Mouse (Mus musculus) mouse embryonic stem cell (cell line): ENCODE data around the gene Ophn1.

Source experiments
- in situ Hi-C, 2 experiments: fragments of 300-500 bp; cut with MboI; formaldehyde crosslinking; loops; 1 replicate in 1 of 2; 3 replicates in 1 of 2; pipeline ENCODE4 v1.14.3; 2019 to 2020; ENCODE audit warnings: low sequenced_read_pairs in 2 of 2, low pct_unique_long_range_greater_than_20kb in 1 of 2, mixed read lengths in 1 of 2; ENCODE audit not compliant: unreplicated experiment in 1 of 2

Ophn1 gene

DNA sequence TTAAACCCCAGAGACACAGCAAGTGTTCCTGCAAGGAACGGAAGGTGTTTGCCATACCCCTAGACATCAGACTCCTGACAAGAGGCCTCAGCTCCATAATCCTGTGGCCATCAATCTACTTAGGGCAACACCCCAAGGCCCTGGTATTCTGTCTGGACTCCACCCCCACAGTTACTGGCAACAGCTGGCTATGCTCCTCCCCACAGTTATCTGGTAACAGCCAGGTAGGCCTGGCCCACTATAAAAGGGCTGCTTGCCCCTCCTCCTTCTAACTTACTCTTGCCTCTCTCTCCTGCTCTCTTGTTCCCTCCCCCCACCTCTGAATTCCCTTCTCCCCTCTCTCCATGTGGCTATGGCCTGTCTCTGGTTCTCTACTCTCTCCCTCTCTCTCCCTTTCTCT, 344.4 kb downstream of the Ophn1 start:
- in situ Hi-C loops, result no loop called here

DNA sequence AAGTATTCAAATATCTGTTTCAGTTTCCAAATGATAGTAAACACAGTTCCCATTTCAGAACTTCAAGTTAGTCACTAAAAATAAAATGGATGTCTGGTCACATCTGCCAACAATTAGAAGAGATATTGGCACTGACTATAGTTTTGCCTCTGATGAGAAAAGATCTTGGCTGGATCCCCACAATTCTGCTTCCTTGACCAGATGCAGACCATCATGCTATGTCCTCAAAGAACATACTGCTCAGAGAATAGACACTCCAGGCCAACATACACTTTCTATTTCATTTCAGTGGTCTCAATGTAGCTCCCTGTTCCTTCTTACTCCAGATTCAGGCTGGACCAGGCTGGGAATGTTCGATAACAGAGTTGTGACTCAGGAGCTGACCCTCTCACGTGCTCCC, 375.5 kb downstream of the Ophn1 start:
- in situ Hi-C loops, result no loop called here

DNA sequence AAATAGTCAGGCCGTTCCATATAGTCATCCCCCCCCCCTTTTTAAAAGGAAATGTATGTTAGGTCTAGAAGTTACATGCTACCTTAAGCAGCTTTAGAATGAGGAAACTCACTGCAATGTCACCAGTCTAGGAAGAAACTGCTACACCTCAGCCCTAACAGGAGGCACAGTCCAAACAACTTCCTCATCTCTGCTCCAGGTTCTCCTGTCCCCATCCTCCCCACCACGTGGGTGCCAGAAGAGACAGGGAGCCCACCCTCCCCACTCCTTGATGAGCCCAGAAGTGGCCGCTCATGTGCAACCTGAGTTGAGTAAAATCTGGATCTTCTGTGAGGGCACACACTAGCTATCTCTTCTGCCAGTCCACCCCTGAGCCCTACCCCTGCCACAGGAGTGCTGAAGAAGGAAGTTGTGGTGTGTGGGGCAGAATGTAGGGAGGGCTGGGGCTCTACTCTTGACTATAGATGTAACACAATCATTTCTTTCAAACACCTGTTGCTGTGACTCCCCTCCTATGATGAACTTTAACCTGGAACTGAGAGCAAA, 376.4 kb downstream of the Ophn1 start:
- in situ Hi-C loops, result no loop called here
